Mouse (Mus musculus) embryonic facial prominence, embryonic 13.5 days (tissue): Measurements from ENCODE around the gene Hsd17b2. TPM values are rescaled to one million over a fixed set of nuclear protein-coding genes. Genes with fewer than 3 reads are reported as not detected.

ENCODE experiments used
- ATAC-seq: fragments of 200-750 bp; cut with Nextera tagmentation; 2 replicates; pipeline ENCODE4 v1.8.0; 2017; ENCODE audit warnings: low read depth; ENCODE audit not compliant: insufficient number of reproducible peaks, insufficient read depth, low FRiP score, low TSS enrichment
- H3K27ac ChIP-seq: fragments of 300-500 bp; sonication (generic); 2 replicates; pipeline ENCODE4 v1.5.1; 2015; ENCODE audit warnings: moderate library complexity, mild to moderate bottlenecking, inconsistent platforms
- H3K27me3 ChIP-seq: fragments of 300-500 bp; sonication (generic); 2 replicates; pipeline ENCODE4 v1.6.1; 2015; ENCODE audit warnings: mild to moderate bottlenecking, inconsistent platforms
- H3K36me3 ChIP-seq: fragments of 300-500 bp; sonication (generic); 2 replicates; pipeline ENCODE4 v1.6.1; 2015; ENCODE audit warnings: mild to moderate bottlenecking, inconsistent platforms
- H3K4me1 ChIP-seq: fragments of 300-500 bp; sonication (generic); 2 replicates; pipeline ENCODE4 v1.6.1; 2015; ENCODE audit warnings: inconsistent platforms
- H3K4me2 ChIP-seq: fragments of 300-500 bp; sonication (generic); 2 replicates; pipeline ENCODE4 v1.6.1; 2015; ENCODE audit warnings: moderate library complexity, mild to moderate bottlenecking, inconsistent platforms
- H3K4me3 ChIP-seq: fragments of 300-500 bp; sonication (generic); 2 replicates; pipeline ENCODE4 v1.5.1; 2015; ENCODE audit warnings: mild to moderate bottlenecking, inconsistent platforms
- H3K9ac ChIP-seq: fragments of 300-500 bp; sonication (generic); 2 replicates; pipeline ENCODE4 v1.6.1; 2015; ENCODE audit warnings: mild to moderate bottlenecking, inconsistent platforms
- H3K9me3 ChIP-seq: fragments of 300-500 bp; sonication (generic); 2 replicates; pipeline ENCODE4 v1.6.1; 2016; ENCODE audit warnings: inconsistent platforms
- WGBS: fragments of 180-500 bp; shearing (Covaris S2); methylation state at CpG from one replicate; pipeline ENCODE4 v1.1.7; 2015; ENCODE audit warnings: mixed read lengths; 5-methylcytosine and 5-hydroxymethylcytosine counted together
- polyA plus RNA-seq: library from polyadenylated mRNA; unstranded; fragments of >200 nt; fragmentation: Nextera tagmentation; extraction: Ambion mirVana; gene quantifications from 2 replicates; pipeline ENCODE4 v1.2.1, GENCODE M21; 2015

Gene Hsd17b2
- polyA plus RNA-seq, 1 experiment from 2014 or later, result 0.73 TPM

DNA sequence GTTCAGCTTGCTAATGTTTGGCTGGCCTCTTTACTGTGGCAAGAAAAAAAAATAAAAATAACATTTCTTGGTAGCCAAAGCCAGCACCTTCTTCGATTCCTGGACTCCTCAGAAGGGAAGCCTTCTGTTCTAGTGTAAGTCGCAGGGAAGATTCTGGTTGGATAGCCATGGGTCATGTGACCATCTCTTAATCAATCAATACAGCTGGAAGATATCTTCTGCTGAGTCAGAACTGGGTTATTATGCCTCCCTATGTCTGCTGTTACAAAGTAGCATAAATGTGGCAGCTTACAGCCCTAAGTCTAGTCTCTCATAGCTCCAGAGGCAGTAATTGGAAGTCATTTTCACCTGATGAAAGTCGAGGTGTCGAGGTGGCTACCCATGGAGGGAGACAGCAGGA lies 23.1 kb upstream of the Hsd17b2 start:
- no peak overlapping the region for H3K9ac ChIP-seq
- H3K4me2 ChIP-seq, result no peak overlapping the region
- H3K4me3 ChIP-seq, result no peak overlapping the region
- H3K36me3 ChIP-seq, result no peaks in the 10 kb centered on the region
- 80% methylated on average over 4 of the region's 4 CpGs for WGBS
- no peaks in the 10 kb centered on the region for H3K9me3 ChIP-seq
- H3K27ac ChIP-seq, result no peak overlapping the region
- no peaks in the 10 kb centered on the region for H3K27me3 ChIP-seq
- H3K4me1 ChIP-seq, result peaks cover 1% of the 10 kb centered on the region; the same call in 1 of the 2 replicates
- no peak for ATAC-seq

- Histone ChIP-seq H3K4me3 (no peak overlapping the region), H3K27ac (no peak overlapping the region), H3K36me3 (no peaks in the 10 kb centered on the region), H3K9ac (no peak overlapping the region), H3K4me1 (peaks cover 6% of the 10 kb centered on the region; the same call in 1 of the 2 replicates), H3K27me3 (no peaks in the 10 kb centered on the region), H3K9me3 (no peaks in the 10 kb centered on the region), H3K4me2 (no peak overlapping the region)
- 80% methylated on average over 10 of the region's 10 CpGs for WGBS
- no peak for ATAC-seq
Observed at GRCm38 (mm10) chr8:117683925-117684472, 17.7 kb upstream of the Hsd17b2 start.

GRCm38 (mm10) chr8:117684504-117684903 lies 17.2 kb upstream of the Hsd17b2 start:
- no peaks in the 10 kb centered on the region for H3K27me3 ChIP-seq
- peaks cover 6% of the 10 kb centered on the region; the same call in 1 of the 2 replicates for H3K4me1 ChIP-seq
- no peak overlapping the region for H3K9ac ChIP-seq
- H3K36me3 ChIP-seq, result no peaks in the 10 kb centered on the region
- H3K4me2 ChIP-seq, result no peak overlapping the region
- no peak overlapping the region for H3K27ac ChIP-seq
- WGBS, result 66% methylated on average over 11 of the region's 11 CpGs
- no peak for ATAC-seq
- no peaks in the 10 kb centered on the region for H3K9me3 ChIP-seq
- H3K4me3 ChIP-seq, result no peak overlapping the region

- H3K4me1 ChIP-seq, result peaks cover 6% of the 10 kb centered on the region; the same call in 1 of the 2 replicates
- WGBS, result 80% methylated on average over 7 of the region's 7 CpGs
Observed at GRCm38 (mm10) chr8:117687890-117688289, 13.8 kb upstream of the Hsd17b2 start.

GRCm38 (mm10) chr8:117692131-117692530 lies 9.6 kb upstream of the Hsd17b2 start:
- no peaks in the 10 kb centered on the region for H3K4me1 ChIP-seq
- H3K27ac ChIP-seq, result no peak overlapping the region
- H3K9me3 ChIP-seq, result 0 out of 2 replicates have a peak, but pooled peaks cover 3% of the 10 kb centered on the region
- H3K27me3 ChIP-seq, result no peaks in the 10 kb centered on the region
- no peak overlapping the region for H3K9ac ChIP-seq
- WGBS, result 88% methylated on average over 4 of the region's 4 CpGs
- H3K36me3 ChIP-seq, result no peaks in the 10 kb centered on the region
- no peak for ATAC-seq
- no peak overlapping the region for H3K4me2 ChIP-seq
- H3K4me3 ChIP-seq, result no peak overlapping the region

More at GRCm38 (mm10) chr8:117687890-117688289, 13.8 kb upstream of the Hsd17b2 start:
- Histone ChIP-seq H3K27me3 (no peaks in the 10 kb centered on the region), H3K4me3 (no peak overlapping the region), H3K27ac (no peak overlapping the region), H3K4me2 (no peak overlapping the region), H3K36me3 (no peaks in the 10 kb centered on the region), H3K9me3 (no peaks in the 10 kb centered on the region), H3K9ac (no peak overlapping the region)
- ATAC-seq, result no peak

DNA sequence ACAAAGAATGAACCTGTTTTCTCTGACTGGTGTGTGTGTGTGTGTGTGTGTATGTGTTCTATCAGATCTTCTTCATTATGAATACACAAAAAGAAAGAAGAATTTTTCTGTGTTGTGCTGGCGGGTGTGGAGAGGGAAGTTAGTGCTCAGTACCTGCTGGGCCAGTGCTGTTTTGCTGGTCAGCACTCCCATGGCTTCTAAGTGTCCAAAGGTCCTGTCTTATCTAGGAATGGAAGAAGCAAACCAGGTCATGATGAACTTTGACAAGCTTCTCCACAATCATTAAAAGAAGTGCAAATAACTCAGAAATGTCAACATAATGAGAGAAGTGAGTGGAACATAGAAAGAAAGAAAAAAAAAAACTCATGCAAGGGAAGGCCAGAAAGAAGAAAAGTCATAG lies 6.1 kb upstream of the Hsd17b2 start:
- H3K27me3 ChIP-seq, result no peaks in the 10 kb centered on the region
- no peak overlapping the region for H3K27ac ChIP-seq
- no peaks in the 10 kb centered on the region for H3K4me1 ChIP-seq
- H3K4me2 ChIP-seq, result no peak overlapping the region
- ATAC-seq, result no peak
- H3K9ac ChIP-seq, result no peak overlapping the region
- no peak overlapping the region for H3K4me3 ChIP-seq
- WGBS, result 82% methylated on average over 1 of the region's 1 CpGs
- H3K36me3 ChIP-seq, result no peaks in the 10 kb centered on the region
- H3K9me3 ChIP-seq, result 0 out of 2 replicates have a peak, but pooled peaks cover 3% of the 10 kb centered on the region

GRCm38 (mm10) chr8:117697248-117697647 lies 4.5 kb upstream of the Hsd17b2 start:
- Histone ChIP-seq H3K36me3 (no peaks in the 10 kb centered on the region), H3K4me3 (no peak overlapping the region), H3K27me3 (no peaks in the 10 kb centered on the region), H3K9ac (no peak overlapping the region), H3K27ac (no peak overlapping the region), H3K9me3 (0 out of 2 replicates have a peak, but pooled peaks cover 3% of the 10 kb centered on the region), H3K4me2 (no peak overlapping the region), H3K4me1 (peaks cover 5% of the 10 kb centered on the region; the same call in 1 of the 2 replicates)
- no peak for ATAC-seq
- 38% methylated on average over 5 of the region's 5 CpGs for WGBS

DNA sequence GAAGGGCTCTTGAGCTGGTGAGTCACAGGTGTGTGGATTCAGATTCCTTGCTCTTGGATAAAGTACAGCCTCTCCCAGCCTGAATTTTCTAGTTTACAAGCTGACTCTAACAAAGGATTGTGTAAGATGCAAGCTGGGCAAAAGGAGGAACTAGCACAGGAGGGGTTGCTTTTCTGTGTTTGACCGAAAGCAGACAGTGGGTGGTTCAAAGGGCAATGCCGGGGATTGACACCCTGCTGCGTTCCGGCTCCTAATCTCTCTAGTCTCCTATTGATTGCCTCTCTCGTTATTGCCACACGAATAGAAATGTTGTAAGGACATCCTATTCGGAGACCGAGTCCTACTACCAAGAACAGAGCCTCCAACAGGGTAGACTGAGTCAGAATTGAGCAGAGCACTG lies 1.0 kb upstream of the Hsd17b2 start:
- Histone ChIP-seq H3K9ac (no peak overlapping the region), H3K27me3 (no peaks in the 10 kb centered on the region), H3K4me2 (no peak overlapping the region), H3K27ac (no peak overlapping the region), H3K36me3 (no peaks in the 10 kb centered on the region), H3K4me3 (no peak overlapping the region), H3K9me3 (no peaks in the 10 kb centered on the region), H3K4me1 (peaks cover 5% of the 10 kb centered on the region; the same call in 1 of the 2 replicates)
- no peak for ATAC-seq
- 72% methylated on average over 8 of the region's 8 CpGs for WGBS

GRCm38 (mm10) chr8:117701246-117701645 lies 458 bp upstream of the Hsd17b2 start:
- Histone ChIP-seq H3K4me1 (peaks cover 5% of the 10 kb centered on the region; the same call in 1 of the 2 replicates), H3K9ac (no peak overlapping the region), H3K36me3 (no peaks in the 10 kb centered on the region), H3K27me3 (no peaks in the 10 kb centered on the region), H3K27ac (no peak overlapping the region), H3K9me3 (no peaks in the 10 kb centered on the region), H3K4me3 (no peak overlapping the region), H3K4me2 (no peak overlapping the region)
- ATAC-seq, result no peak
- 84% methylated on average over 8 of the region's 8 CpGs for WGBS

DNA sequence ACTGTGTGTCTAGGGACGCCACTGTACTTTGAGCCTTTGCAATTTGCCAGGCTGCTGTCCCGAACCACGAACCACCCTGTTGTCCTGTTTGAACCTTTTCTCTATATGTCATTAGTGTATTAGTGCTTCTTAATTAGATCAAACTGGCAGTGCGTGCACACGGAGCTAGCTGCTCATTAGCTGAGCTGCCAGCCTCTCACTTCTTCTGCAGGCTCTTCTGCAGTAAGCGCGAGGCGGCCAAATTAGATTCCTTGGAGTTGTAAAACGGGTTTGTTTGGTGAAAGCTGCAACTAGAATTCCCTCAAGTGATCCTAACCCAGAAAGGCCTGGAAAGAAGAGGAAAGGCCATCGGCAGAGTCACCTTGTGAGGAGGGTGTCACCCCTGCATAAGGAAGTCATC lies 997 bp downstream of the Hsd17b2 start:
- Histone ChIP-seq H3K36me3 (no peaks in the 10 kb centered on the region), H3K9ac (no peak overlapping the region), H3K4me1 (peaks cover 5% of the 10 kb centered on the region; the same call in 1 of the 2 replicates), H3K9me3 (no peaks in the 10 kb centered on the region), H3K4me3 (no peak overlapping the region), H3K27ac (no peak overlapping the region), H3K27me3 (no peaks in the 10 kb centered on the region), H3K4me2 (no peak overlapping the region)
- ATAC-seq, result no peak
- WGBS, result 56% methylated on average over 10 of the region's 10 CpGs

DNA sequence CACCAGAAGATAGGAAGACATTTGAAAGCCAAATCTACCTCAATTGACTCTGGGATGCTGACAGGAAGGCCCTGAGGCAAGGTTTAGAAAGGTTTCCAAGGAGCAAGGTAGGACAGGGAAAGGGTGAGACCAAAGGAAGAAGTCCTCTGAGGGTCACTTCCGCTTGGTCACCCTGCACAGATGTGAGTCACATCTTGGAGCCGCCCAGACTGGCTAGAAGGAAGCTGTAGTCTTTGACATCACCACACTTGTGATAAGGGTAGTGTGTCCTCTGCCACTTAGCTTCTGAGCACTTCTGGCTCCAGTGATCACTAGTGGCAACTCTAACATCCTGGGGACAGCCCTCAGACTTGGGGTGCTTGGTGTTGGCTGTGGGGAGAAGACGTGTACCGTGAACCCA lies 4.4 kb downstream of the Hsd17b2 start:
- Histone ChIP-seq H3K4me3 (no peak overlapping the region), H3K9ac (no peak overlapping the region), H3K27me3 (no peaks in the 10 kb centered on the region), H3K27ac (no peak overlapping the region), H3K4me1 (peaks cover 5% of the 10 kb centered on the region; the same call in 1 of the 2 replicates), H3K9me3 (no peaks in the 10 kb centered on the region), H3K36me3 (no peaks in the 10 kb centered on the region), H3K4me2 (no peak overlapping the region)
- ATAC-seq, result no peak
- WGBS, result 85% methylated on average over 4 of the region's 4 CpGs

DNA sequence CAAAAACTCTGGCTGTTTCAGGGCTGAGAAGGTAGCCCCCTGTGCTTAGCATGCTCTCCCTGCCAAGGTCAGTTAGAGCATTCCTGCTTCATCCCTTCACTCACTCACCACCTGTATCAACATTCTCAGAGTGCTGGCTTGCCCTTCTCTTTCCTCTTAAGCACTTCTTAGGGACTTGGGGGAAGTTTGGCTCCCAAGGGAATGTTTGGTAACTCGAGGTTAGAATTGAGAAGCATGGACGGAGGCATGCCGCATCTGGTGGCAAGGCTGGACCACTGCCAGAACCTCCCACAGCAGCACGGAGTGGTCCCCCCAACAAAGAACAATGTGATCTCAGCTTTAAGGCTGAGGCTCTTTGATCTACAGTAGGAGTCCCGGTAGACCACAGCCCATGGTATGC lies 10.5 kb downstream of the Hsd17b2 start:
- 0 out of 2 replicates have a peak, but pooled peaks have one; percentile 32 for ATAC-seq
- H3K36me3 ChIP-seq, result no peaks in the 10 kb centered on the region
- no peaks in the 10 kb centered on the region for H3K9me3 ChIP-seq
- no peak overlapping the region for H3K9ac ChIP-seq
- no peak overlapping the region for H3K4me3 ChIP-seq
- no peaks in the 10 kb centered on the region for H3K27me3 ChIP-seq
- 24% methylated on average over 5 of the region's 5 CpGs for WGBS
- H3K27ac ChIP-seq, result no peak overlapping the region
- H3K4me2 ChIP-seq, result no peak overlapping the region
- H3K4me1 ChIP-seq, result peaks cover 7% of the 10 kb centered on the region; the same call in 1 of the 2 replicates
